Mouse (Mus musculus) ovary, postnatal 36 days (tissue): ENCODE measurements at regions not wholly inside any gene's neighbourhood (a gene's known extent, or its start where the extent isn't known, plus 50 kb on each side); places are given as distances from the start of the nearest gene placed in this dataset.
A peak's percentile ranks its signal among the peaks of the same experiment; 100 is the strongest.

Experiments used
- DNase-seq: peaks from one replicate; pipeline ENCODE4 v3.0.0; 2022; ENCODE audit warnings: low spot score, mixed read lengths

- DNase-seq = no peak
Measured at GRCm38 (mm10) chr8:112933815-112934214, 364.0 kb downstream of the Cntnap4 start.

GRCm38 (mm10) chr8:112935411-112935810 lies 365.6 kb downstream of the Cntnap4 start:
- no peak for DNase-seq

DNA sequence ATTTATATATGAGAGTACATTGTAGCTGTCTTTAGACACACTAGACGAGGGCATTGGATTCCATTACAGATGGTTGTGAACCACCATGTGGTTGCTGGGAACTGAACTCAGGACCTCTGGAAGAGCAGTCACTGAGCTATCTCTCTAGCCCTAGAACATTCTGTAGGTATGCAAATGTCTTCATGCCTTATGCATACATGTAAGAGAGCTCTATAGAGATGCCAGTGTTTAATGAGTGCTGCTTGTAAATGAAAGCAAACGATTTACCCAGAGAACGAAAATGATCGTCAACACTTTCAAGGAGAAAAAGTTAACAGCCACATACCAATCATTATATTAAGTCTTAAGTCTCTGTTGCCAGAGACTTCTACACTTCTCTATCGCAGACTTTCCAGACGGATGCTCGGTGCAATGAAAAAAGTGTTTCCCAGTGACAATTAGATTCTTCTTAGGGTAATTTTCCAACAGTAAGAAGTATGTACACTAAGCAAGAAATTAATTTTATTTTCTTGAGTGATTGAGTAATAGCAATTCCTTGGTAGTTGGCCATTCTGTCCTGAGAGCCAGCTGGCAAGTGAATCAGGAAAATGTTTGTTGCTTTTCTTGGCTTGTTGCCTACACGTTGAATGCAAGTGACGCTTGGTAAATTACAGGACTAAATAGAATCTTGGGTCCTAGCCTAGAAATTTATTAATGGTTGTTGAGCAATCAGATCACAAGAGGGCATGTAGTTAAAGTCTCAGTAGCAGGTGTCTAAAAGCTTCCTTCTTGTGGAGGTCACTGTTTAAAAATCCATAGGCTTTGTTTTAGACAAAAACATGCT lies 366.3 kb downstream of the Cntnap4 start:
- DNase-seq = peak; percentile 4

- peak; percentile 63 for DNase-seq
Measured at GRCm38 (mm10) chr8:112972418-112972817, 402.6 kb downstream of the Cntnap4 start.

- no peak for DNase-seq
Measured at GRCm38 (mm10) chr8:112975734-112976133, 405.9 kb downstream of the Cntnap4 start.

GRCm38 (mm10) chr8:112976312-112976711 lies 406.5 kb downstream of the Cntnap4 start:
- no peak for DNase-seq

- no peak for DNase-seq
Measured at GRCm38 (mm10) chr8:112993781-112994180, 423.9 kb downstream of the Cntnap4 start.

DNA sequence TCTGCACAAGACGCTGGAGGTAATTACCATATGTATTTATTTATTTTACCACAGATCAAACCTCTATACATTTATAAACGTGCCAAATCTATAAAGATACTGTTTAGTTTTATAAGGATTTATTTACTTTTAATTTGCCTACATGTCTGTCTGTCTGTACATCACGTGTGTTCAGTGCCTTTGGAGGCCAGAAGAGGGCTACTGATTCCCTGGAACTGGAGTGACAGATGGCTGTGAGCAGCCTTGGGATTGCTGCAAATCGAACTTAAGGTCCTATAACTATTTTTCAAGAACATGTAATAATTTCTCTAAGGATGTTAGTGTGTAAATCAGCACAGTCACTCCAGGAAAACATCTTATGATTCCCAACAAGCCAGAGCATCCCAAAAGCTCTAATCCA lies 437.5 kb downstream of the Cntnap4 start:
- DNase-seq = no peak

- DNase-seq = no peak
Measured at GRCm38 (mm10) chr8:113028880-113029279, 459.0 kb downstream of the Cntnap4 start.

GRCm38 (mm10) chr8:113051770-113052473 lies 482.1 kb downstream of the Cntnap4 start:
- no peak for DNase-seq

DNA sequence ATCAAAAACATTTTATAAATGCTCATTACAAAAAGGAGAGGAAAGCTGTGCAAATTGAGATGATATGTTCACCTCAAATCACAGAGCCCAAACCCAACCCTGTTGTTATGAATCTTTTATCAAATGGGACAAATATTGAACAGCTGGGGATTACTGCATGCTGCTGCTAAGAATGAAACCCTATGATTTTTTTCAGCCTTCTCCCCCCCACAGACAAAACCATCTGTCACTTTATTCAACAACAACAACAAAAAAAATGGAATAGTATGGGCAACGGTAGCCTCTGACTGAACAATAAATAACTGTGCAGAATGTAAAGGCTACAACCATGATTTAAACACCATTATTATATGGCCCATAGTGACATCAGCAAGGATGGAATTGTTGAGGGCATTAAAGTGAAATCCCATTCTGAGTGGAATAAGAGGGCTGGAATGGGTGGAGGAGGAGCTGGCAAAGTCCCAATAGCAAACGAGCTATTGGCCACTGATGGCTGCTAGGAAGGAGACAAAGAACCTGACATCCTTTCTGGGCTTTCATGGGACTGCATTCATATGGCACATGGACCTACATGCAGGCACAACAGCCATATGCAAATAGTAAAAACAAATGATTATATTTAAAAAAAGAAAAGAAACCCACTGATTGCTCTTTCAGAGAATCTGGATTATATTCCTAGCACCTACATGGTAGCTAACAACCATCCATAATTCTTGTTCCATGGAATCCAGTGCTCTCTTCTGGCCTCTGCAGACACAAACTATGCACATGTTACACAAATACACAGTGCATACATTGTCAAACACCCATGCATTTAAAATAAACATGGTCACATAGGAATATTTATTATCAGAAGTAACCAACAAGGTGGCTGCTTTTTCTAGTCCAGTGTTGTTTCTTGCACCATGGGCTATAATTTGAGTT lies 495.7 kb downstream of the Cntnap4 start:
- no peak for DNase-seq

- no peak for DNase-seq
Measured at GRCm38 (mm10) chr8:113066170-113066708, 496.4 kb downstream of the Cntnap4 start.

GRCm38 (mm10) chr8:113083976-113084375 lies 514.1 kb downstream of the Cntnap4 start:
- DNase-seq = no peak

GRCm38 (mm10) chr8:113087586-113087985 lies 517.7 kb downstream of the Cntnap4 start:
- no peak for DNase-seq

GRCm38 (mm10) chr8:113111665-113112064 lies 523.7 kb upstream of the Mon1b start:
- DNase-seq = no peak

DNA sequence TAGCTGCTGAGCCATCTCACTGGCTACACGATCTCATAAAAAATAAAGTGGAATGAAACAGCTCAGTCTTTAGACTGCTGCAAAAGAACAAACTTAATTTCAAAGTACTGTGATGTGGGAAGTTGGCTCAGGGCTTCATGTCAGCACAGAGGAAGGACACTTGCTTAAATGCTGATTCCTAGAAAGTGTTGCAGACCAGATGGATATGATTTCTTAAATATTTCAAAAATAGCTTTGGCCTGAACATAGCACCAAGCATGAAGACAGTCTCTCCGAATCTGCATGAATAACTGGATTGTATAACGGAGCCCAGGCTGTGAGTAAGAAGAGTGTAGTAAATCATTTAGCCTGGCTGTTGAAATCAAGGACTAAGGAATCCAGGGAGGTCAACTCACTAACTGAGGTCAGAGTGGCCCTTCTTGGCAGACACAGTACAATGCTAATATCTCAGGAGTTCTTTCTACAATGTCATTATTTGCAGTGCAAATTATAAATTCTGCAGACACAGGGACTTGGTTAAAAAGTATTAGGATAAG lies 521.2 kb upstream of the Mon1b start:
- no peak for DNase-seq

DNA sequence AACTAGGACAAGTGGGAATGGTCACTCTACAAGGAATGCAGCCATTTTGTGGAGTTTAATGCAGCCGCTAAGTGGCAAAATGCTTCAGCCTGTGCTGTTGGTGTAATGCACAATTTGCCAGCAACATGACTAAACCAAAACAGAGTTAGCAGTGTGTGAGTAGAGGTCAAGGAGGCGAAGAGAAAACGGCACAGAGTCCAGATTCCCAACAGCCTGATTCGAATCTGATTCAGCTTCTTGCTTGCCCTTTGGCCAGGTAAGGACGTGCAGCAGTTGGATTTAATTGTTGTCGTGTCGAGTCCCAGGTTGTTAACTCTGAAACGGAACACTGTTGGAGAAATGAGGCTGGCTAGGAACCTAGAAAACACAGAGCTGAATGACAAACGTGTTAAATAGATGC lies 518.1 kb upstream of the Mon1b start:
- DNase-seq = no peak

GRCm38 (mm10) chr8:113125586-113125985 lies 509.8 kb upstream of the Mon1b start:
- no peak for DNase-seq

- no peak for DNase-seq
Measured at GRCm38 (mm10) chr8:113137361-113137760, 498.0 kb upstream of the Mon1b start.

DNA sequence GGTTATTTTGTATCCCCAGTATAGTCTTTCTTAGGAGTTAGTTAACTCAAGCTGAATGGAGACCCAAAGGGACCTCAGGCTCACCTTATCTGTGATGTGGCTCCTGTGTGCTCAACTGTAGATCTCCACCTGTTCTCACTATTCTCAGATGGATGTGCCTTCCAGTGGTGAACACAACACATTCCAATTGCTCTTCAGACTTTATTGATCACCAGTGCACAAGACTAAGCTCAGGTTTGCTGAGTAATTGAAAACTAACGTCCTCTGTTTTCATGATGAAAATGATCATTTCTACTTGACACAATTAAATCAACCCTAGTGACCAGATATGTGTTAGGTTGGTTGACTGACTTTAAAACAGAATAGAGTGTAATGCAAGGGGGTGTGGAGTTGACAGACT lies 495.4 kb upstream of the Mon1b start:
- no peak for DNase-seq

- no peak for DNase-seq
Measured at GRCm38 (mm10) chr8:113141131-113141530, 494.3 kb upstream of the Mon1b start.

DNA sequence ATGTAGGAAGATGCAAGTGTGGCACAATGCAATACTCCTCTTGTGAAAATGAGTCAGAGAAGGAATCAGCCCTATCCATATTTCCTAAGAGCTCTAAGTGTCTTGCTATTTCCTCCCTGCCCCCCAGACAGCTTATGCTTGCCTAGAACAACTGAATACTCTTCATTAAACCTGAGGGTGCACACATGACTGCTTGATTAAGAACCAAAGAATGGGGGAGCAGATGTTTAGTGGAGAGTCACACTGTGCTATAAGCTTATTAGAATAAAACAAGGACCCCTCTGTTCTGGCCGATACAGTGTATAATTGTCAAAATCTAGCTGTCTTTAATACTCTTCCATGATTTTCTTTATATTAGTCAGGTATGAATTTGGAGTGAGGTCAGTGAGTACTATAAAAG lies 458.8 kb upstream of the Mon1b start:
- DNase-seq = no peak
